Mouse (Mus musculus) thymus, adult 2 months (tissue): Measurements from ENCODE around the gene Srrm4.

Source experiments
- CTCF ChIP-seq: fragments of 200-500 bp; IDR thresholded peaks from 2 replicates; pipeline ENCODE4 v1.5.1; 2012; ENCODE audit warnings: mild to moderate bottlenecking, control low read depth, low read length, moderate library complexity, borderline replicate concordance; ENCODE audit not compliant: control insufficient read depth, poor library complexity, insufficient read depth; ENCODE audit errors: extremely low read depth
- POLR2A ChIP-seq: fragments of 200-500 bp; IDR thresholded peaks from 2 replicates; pipeline ENCODE4 v1.6.1; 2012; ENCODE audit warnings: mild to moderate bottlenecking, low read length, control low read depth, moderate library complexity; ENCODE audit not compliant: control insufficient read depth, poor library complexity, insufficient read depth; ENCODE audit errors: extremely low read depth

DNA sequence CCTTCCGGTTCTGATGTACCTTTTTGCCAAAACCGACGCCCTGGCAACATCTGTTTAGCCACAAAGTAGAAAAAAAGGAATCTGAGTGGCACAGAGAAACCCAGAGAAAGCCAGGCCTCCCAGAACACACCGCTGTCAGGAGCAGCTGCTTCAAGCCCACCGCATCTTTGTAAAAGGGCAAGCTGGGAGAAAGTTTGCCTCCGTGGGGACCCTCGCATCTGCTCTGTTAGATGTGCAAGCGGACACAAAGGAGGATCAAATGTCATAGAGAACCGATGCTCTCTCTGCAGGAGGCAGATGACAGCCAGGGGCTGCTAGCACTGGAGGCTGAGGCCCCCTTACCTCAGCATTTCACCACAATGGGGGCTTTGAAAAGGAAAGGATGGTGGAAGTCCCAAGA lies 18.3 kb downstream of the Srrm4 start:
- TF ChIP-seq CTCF: no peak
- no peak for TF ChIP-seq POLR2A
